8 mouse cellular contexts compared by ENCODE assay signal in genomic region chr11:69399201-69400082, GRCm38 (mm10). TPM values are rescaled to one million over a fixed set of nuclear protein-coding genes. Genes with fewer than 3 reads are reported as not detected.
DNase-seq lines count a peak whose midpoint lies in the region; ATAC-seq lines count a peak whose summit lies in the region.

No protein-coding gene starts in this region.

- H3K4me3 ChIP-seq in heart, embryonic 12.5 days = peak overlapping the region; percentile 7; the same call in 1 of the 2 replicates
- peak overlapping the region; percentile 5 for H3K4me3 ChIP-seq in forebrain, embryonic 11.5 days (ENCODE audit: low read depth, low read length)
- H3K4me3 ChIP-seq in kidney, embryonic 15.5 days (replicated peaks) = peak overlapping the region; percentile 19

- WGBS in heart, embryonic 12.5 days = 25% methylated on average over 66 of the region's 66 CpGs
- 7% methylated on average over 66 of the region's 66 CpGs for WGBS in forebrain, embryonic 11.5 days
- 35% methylated on average over 66 of the region's 66 CpGs for WGBS in kidney, embryonic 15.5 days

- no peak for ATAC-seq in heart, embryonic 12.5 days (ENCODE audit: insufficient number of reproducible peaks, low FRiP score)
- no peak for ATAC-seq in forebrain, embryonic 11.5 days (replicated peaks; ENCODE audit: low FRiP score)
- ATAC-seq in kidney, embryonic 15.5 days (replicated peaks; ENCODE audit: low FRiP score) = no peak

- peak overlapping the region; percentile 76 for H3K4me2 ChIP-seq in heart, embryonic 12.5 days
- H3K4me2 ChIP-seq in forebrain, embryonic 11.5 days (ENCODE audit: low read depth, low read length, severe bottlenecking) = 0 out of 2 replicates have a peak overlapping the region, but pooled peaks have one; percentile 11
- H3K4me2 ChIP-seq in kidney, embryonic 15.5 days = peak overlapping the region; percentile 84

- no peaks in the 10 kb centered on the region; the same call in 1 of the 2 replicates for H3K27me3 ChIP-seq in heart, embryonic 12.5 days (replicated peaks)
- H3K27me3 ChIP-seq in forebrain, embryonic 11.5 days (ENCODE audit: control insufficient read depth, insufficient read depth, low read length) = peaks cover 2% of the 10 kb centered on the region; the same call in 1 of the 2 replicates
- H3K27me3 ChIP-seq in kidney, embryonic 15.5 days = 0 out of 2 replicates have a peak, but pooled peaks cover 3% of the 10 kb centered on the region
- no peaks in the 10 kb centered on the region for H3K27me3 ChIP-seq in splenic B cell, adult 2 months (ENCODE audit: control insufficient read depth, insufficient read depth, low read length, poor library complexity, severe bottlenecking)

- no peaks in the 10 kb centered on the region for H3K9me3 ChIP-seq in heart, embryonic 12.5 days (replicated peaks)
- H3K9me3 ChIP-seq in forebrain, embryonic 11.5 days (ENCODE audit: control insufficient read depth, low read length) = no peaks in the 10 kb centered on the region
- no peaks in the 10 kb centered on the region for H3K9me3 ChIP-seq in kidney, embryonic 15.5 days (replicated peaks)

- peaks cover 50% of the 10 kb centered on the region for H3K4me1 ChIP-seq in heart, embryonic 12.5 days (replicated peaks)
- H3K4me1 ChIP-seq in forebrain, embryonic 11.5 days (replicated peaks; ENCODE audit: control insufficient read depth, insufficient read depth, low read length) = peaks cover 32% of the 10 kb centered on the region
- H3K4me1 ChIP-seq in kidney, embryonic 15.5 days = peaks cover 58% of the 10 kb centered on the region

- peaks cover 51% of the 10 kb centered on the region for H3K36me3 ChIP-seq in heart, embryonic 12.5 days
- peaks cover 20% of the 10 kb centered on the region for H3K36me3 ChIP-seq in forebrain, embryonic 11.5 days (ENCODE audit: control insufficient read depth, insufficient read depth, low read length)
- H3K36me3 ChIP-seq in kidney, embryonic 15.5 days = peaks cover 55% of the 10 kb centered on the region
- peaks cover 4% of the 10 kb centered on the region for H3K36me3 ChIP-seq in splenic B cell, adult 2 months (ENCODE audit: control insufficient read depth, insufficient read depth, low read length, poor library complexity, severe bottlenecking)

- H3K9ac ChIP-seq in heart, embryonic 12.5 days = peak overlapping the region; percentile 30; the same call in 1 of the 2 replicates
- H3K9ac ChIP-seq in forebrain, embryonic 11.5 days (ENCODE audit: low read length) = peak overlapping the region; percentile 14; the same call in 1 of the 2 replicates
- H3K9ac ChIP-seq in kidney, embryonic 15.5 days = peak overlapping the region; percentile 8; the same call in 1 of the 2 replicates

- H3K27ac ChIP-seq in heart, embryonic 12.5 days (ENCODE audit: poor library complexity, severe bottlenecking) = no peak overlapping the region
- no peak overlapping the region for H3K27ac ChIP-seq in forebrain, embryonic 11.5 days (ENCODE audit: low read depth, low read length)
- 0 out of 2 replicates have a peak overlapping the region, but pooled peaks have one; percentile 39 for H3K27ac ChIP-seq in kidney, embryonic 15.5 days

- DNase-seq in heart, adult 18-20 months = no peak
- peak; percentile 78 for DNase-seq in ZHBTc4 (ENCODE audit: low read depth, low spot score)
- peak; percentile 78 for DNase-seq in forebrain, embryonic 11.5 days (ENCODE audit: low spot score)
- peak; percentile 23 for DNase-seq in splenic B cell, adult 2 months (ENCODE audit: low read depth, low spot score)
- no peak for DNase-seq in layer of hippocampus, postnatal 10 days (ENCODE audit: low spot score in 2 of 2)
- DNase-seq in frontal cortex, adult 2 months (ENCODE audit: extremely low spot score in 1 of 2, low spot score in 1 of 2) = no peak

RNA-seq across cellular contexts. Expression of gene Tmem88, which starts 1.4 kb away (rescaled TPM):
- 34.4 and 35.7 TPM in 2 replicates for polyA plus RNA-seq in heart, embryonic 12.5 days (2016; fragmentation: Nextera tagmentation; extraction: Ambion mirVana)
- 10 to 100 TPM; 10.3 to 14.3 TPM for total RNA-seq in heart, adult 18-20 months (2021)
- polyA plus RNA-seq in forebrain, embryonic 11.5 days (2014; fragmentation: Nextera tagmentation; extraction: Ambion mirVana) = 15.6 and 18.5 TPM in 2 replicates
- 41.9 and 44.3 TPM in 2 replicates for polyA plus RNA-seq in kidney, embryonic 15.5 days (2015; fragmentation: Nextera tagmentation; extraction: Ambion mirVana)
- 1 to 10 TPM; 2.1 to 2.7 TPM for total RNA-seq in layer of hippocampus, postnatal 10 days (2021)
- 4.1 and 4.6 TPM in 2 replicates for polyA plus RNA-seq in frontal cortex, adult 2 months (2012; rRNA removed)

RNA-seq across cellular contexts. Expression of gene Cyb5d1, which starts 4.0 kb away (rescaled TPM):
- polyA plus RNA-seq in heart, embryonic 12.5 days (2016; fragmentation: Nextera tagmentation; extraction: Ambion mirVana) = 24.8 and 27.1 TPM in 2 replicates
- 10 to 100 TPM; 30.2 to 32.2 TPM for total RNA-seq in heart, adult 18-20 months (2021)
- 43.7 and 44.4 TPM in 2 replicates for polyA plus RNA-seq in forebrain, embryonic 11.5 days (2014; fragmentation: Nextera tagmentation; extraction: Ambion mirVana)
- polyA plus RNA-seq in kidney, embryonic 15.5 days (2015; fragmentation: Nextera tagmentation; extraction: Ambion mirVana) = 30.2 and 30.5 TPM in 2 replicates
- total RNA-seq in layer of hippocampus, postnatal 10 days (2021) = 10 to 100 TPM; 28.4 to 40.6 TPM
- polyA plus RNA-seq in frontal cortex, adult 2 months (2012; rRNA removed) = 34.2 and 35.7 TPM in 2 replicates

RNA-seq across cellular contexts. Expression of gene Naa38, which starts 4.2 kb away (rescaled TPM):
- 147 and 150 TPM in 2 replicates for polyA plus RNA-seq in heart, embryonic 12.5 days (2016; fragmentation: Nextera tagmentation; extraction: Ambion mirVana)
- total RNA-seq in heart, adult 18-20 months (2021) = 100 to 1,000 TPM; 112 to 118 TPM
- 105 and 109 TPM in 2 replicates for polyA plus RNA-seq in forebrain, embryonic 11.5 days (2014; fragmentation: Nextera tagmentation; extraction: Ambion mirVana)
- polyA plus RNA-seq in kidney, embryonic 15.5 days (2015; fragmentation: Nextera tagmentation; extraction: Ambion mirVana) = 153 and 155 TPM in 2 replicates
- total RNA-seq in layer of hippocampus, postnatal 10 days (2021) = 10 to 100 TPM; 84.1 to 95.1 TPM
- polyA plus RNA-seq in frontal cortex, adult 2 months (2012; rRNA removed) = 179 and 182 TPM in 2 replicates

RNA-seq across cellular contexts. Expression of gene Kdm6b, which starts 14.0 kb away (rescaled TPM):
- polyA plus RNA-seq in heart, embryonic 12.5 days (2016; fragmentation: Nextera tagmentation; extraction: Ambion mirVana) = 24.9 and 25.4 TPM in 2 replicates
- 10 to 100 TPM; 15.8 to 18.0 TPM for total RNA-seq in heart, adult 18-20 months (2021)
- 40.9 and 41.0 TPM in 2 replicates for polyA plus RNA-seq in forebrain, embryonic 11.5 days (2014; fragmentation: Nextera tagmentation; extraction: Ambion mirVana)
- 32.6 and 33.0 TPM in 2 replicates for polyA plus RNA-seq in kidney, embryonic 15.5 days (2015; fragmentation: Nextera tagmentation; extraction: Ambion mirVana)
- 10 to 100 TPM; 47.0 to 50.5 TPM for total RNA-seq in layer of hippocampus, postnatal 10 days (2021)
- 12.3 and 12.7 TPM in 2 replicates for polyA plus RNA-seq in frontal cortex, adult 2 months (2012; rRNA removed)

RNA-seq across cellular contexts. Expression of gene Chd3, which starts 30.2 kb away (rescaled TPM):
- 19.2 and 23.5 TPM in 2 replicates for polyA plus RNA-seq in heart, embryonic 12.5 days (2016; fragmentation: Nextera tagmentation; extraction: Ambion mirVana)
- 10 to 100 TPM; 16.2 to 26.3 TPM for total RNA-seq in heart, adult 18-20 months (2021)
- 53.0 and 61.4 TPM in 2 replicates for polyA plus RNA-seq in forebrain, embryonic 11.5 days (2014; fragmentation: Nextera tagmentation; extraction: Ambion mirVana)
- polyA plus RNA-seq in kidney, embryonic 15.5 days (2015; fragmentation: Nextera tagmentation; extraction: Ambion mirVana) = 54.8 and 62.8 TPM in 2 replicates
- 100 to 1,000 TPM; 540 to 617 TPM for total RNA-seq in layer of hippocampus, postnatal 10 days (2021)
- polyA plus RNA-seq in frontal cortex, adult 2 months (2012; rRNA removed) = 374 and 399 TPM in 2 replicates

Comparison
In these comparisons a context has a peak if more than half of its experiments do, and no peak if none do; other contexts are left out.
1. H3K4me2 ChIP-seq: peak in every context shown above with its lines; median percentile 84 in kidney, embryonic 15.5 days; 76 in heart, embryonic 12.5 days; 11 in forebrain, embryonic 11.5 days.
2. DNase-seq: peak in ZHBTc4 (single experiment), forebrain, embryonic 11.5 days (single experiment) and splenic B cell, adult 2 months (single experiment); none in heart, adult 18-20 months (0 of 2), layer of hippocampus, postnatal 10 days (0 of 2) and frontal cortex, adult 2 months (0 of 2).
3. Peak in every context shown above with its lines, with median percentiles within 50 percentile points of each other: H3K4me3 ChIP-seq and H3K9ac ChIP-seq.